Mouse (Mus musculus) intestine, embryonic 14.5 days (tissue): ENCODE data around the gene Mapk8ip1. TPM values are rescaled to one million over a fixed set of nuclear protein-coding genes. Genes with fewer than 3 reads are reported as not detected.

Experiments used
- ATAC-seq: fragments of 200-750 bp; cut with Nextera tagmentation; replicated peaks from 2 replicates; pipeline ENCODE4 v1.8.0; 2017; ENCODE audit warnings: low read depth, moderate number of reproducible peaks, moderate TSS enrichment, moderate library complexity; ENCODE audit not compliant: low FRiP score, low TSS enrichment
- DNase-seq: peaks from one replicate; pipeline ENCODE4 v3.0.0-alpha.2; 2018; ENCODE audit warnings: low spot score
- H3K27ac ChIP-seq: fragments of 300-500 bp; sonication (generic); 2 replicates; pipeline ENCODE4 v1.5.1; 2014; ENCODE audit warnings: low read depth, mild to moderate bottlenecking, control low read depth
- H3K27me3 ChIP-seq: fragments of 300-500 bp; sonication (generic); replicated peaks from 2 replicates; pipeline ENCODE4 v1.6.1; 2014; ENCODE audit warnings: low read length, control low read depth; ENCODE audit not compliant: control insufficient read depth, insufficient read depth
- H3K36me3 ChIP-seq: fragments of 300-500 bp; sonication (generic); 2 replicates; pipeline ENCODE4 v1.6.1; 2014; ENCODE audit warnings: low read length, control low read depth; ENCODE audit not compliant: control insufficient read depth, insufficient read depth
- H3K4me1 ChIP-seq: fragments of 300-500 bp; sonication (generic); replicated peaks from 2 replicates; pipeline ENCODE4 v1.6.1; 2014; ENCODE audit warnings: low read length, control low read depth, mixed read lengths; ENCODE audit not compliant: control insufficient read depth, insufficient read depth
- H3K4me2 ChIP-seq: fragments of 300-500 bp; sonication (generic); 2 replicates; pipeline ENCODE4 v1.6.1; 2014; ENCODE audit warnings: low read length
- H3K4me3 ChIP-seq: fragments of 300-500 bp; sonication (generic); 2 replicates; pipeline ENCODE4 v1.5.1; 2014; ENCODE audit warnings: low read depth, low read length, control low read depth, mixed read lengths
- H3K9ac ChIP-seq: fragments of 300-500 bp; sonication (generic); 2 replicates; pipeline ENCODE4 v1.6.1; 2014; ENCODE audit warnings: mild to moderate bottlenecking, low read length
- H3K9me3 ChIP-seq: fragments of 300-500 bp; sonication (generic); 2 replicates; pipeline ENCODE4 v1.6.1; 2016; ENCODE audit warnings: low read length, control low read depth; ENCODE audit not compliant: control insufficient read depth
- WGBS: fragments of 180-500 bp; shearing (Covaris S2); extraction: QIAGEN DNeasy Blood & Tissue Kit; methylation state at CpG from one replicate; pipeline ENCODE4 v1.1.7; 2014; 5-methylcytosine and 5-hydroxymethylcytosine counted together
- polyA plus RNA-seq: library from polyadenylated mRNA; unstranded; fragments of >200 nt; fragmentation: Nextera tagmentation; extraction: Ambion mirVana; gene quantifications from 2 replicates; pipeline ENCODE4 v1.2.1, GENCODE M21; 2014

Mapk8ip1 gene
- polyA plus RNA-seq, 1 experiment from 2014 or later: 11.8 TPM

GRCm38 (mm10) chr2:92438567-92438966 lies 37.5 kb upstream of the Mapk8ip1 start:
- Histone ChIP-seq H3K36me3 (no peaks in the 10 kb centered on the region), H3K27ac (no peak overlapping the region), H3K27me3 (no peaks in the 10 kb centered on the region; the same call in 1 of the 2 replicates), H3K9ac (no peak overlapping the region), H3K4me2 (no peak overlapping the region), H3K9me3 (no peaks in the 10 kb centered on the region), H3K4me3 (no peak overlapping the region), H3K4me1 (peaks cover 3% of the 10 kb centered on the region; the same call in 1 of the 2 replicates)
- DNase-seq (no peak), ATAC-seq (no peak)
- WGBS: 66% methylated on average over 3 of the region's 3 CpGs

GRCm38 (mm10) chr2:92437875-92438274 lies 36.8 kb upstream of the Mapk8ip1 start:
- DNase-seq (peak; percentile 91), ATAC-seq (no peak)
- WGBS: under 1% methylated on average over 5 of the region's 5 CpGs
- no peak overlapping the region for H3K9ac ChIP-seq
- H3K27ac ChIP-seq: no peak overlapping the region
- H3K9me3 ChIP-seq: no peaks in the 10 kb centered on the region
- peaks cover 6% of the 10 kb centered on the region for H3K4me1 ChIP-seq
- no peaks in the 10 kb centered on the region for H3K36me3 ChIP-seq
- no peaks in the 10 kb centered on the region; the same call in 1 of the 2 replicates for H3K27me3 ChIP-seq
- no peak overlapping the region for H3K4me3 ChIP-seq
- H3K4me2 ChIP-seq: 0 out of 2 replicates have a peak overlapping the region, but pooled peaks have one; percentile 13

- no peaks in the 10 kb centered on the region for H3K36me3 ChIP-seq
- H3K27ac ChIP-seq: no peak overlapping the region
- H3K9me3 ChIP-seq: no peaks in the 10 kb centered on the region
- no peak overlapping the region for H3K4me2 ChIP-seq
- WGBS: 78% methylated on average over 4 of the region's 4 CpGs
- DNase-seq (no peak), ATAC-seq (no peak)
- H3K4me1 ChIP-seq: peaks cover 11% of the 10 kb centered on the region
- H3K27me3 ChIP-seq: no peaks in the 10 kb centered on the region; the same call in 1 of the 2 replicates
- no peak overlapping the region for H3K4me3 ChIP-seq
- no peak overlapping the region for H3K9ac ChIP-seq
Measured at GRCm38 (mm10) chr2:92437366-92437765, 36.3 kb upstream of the Mapk8ip1 start.

DNA sequence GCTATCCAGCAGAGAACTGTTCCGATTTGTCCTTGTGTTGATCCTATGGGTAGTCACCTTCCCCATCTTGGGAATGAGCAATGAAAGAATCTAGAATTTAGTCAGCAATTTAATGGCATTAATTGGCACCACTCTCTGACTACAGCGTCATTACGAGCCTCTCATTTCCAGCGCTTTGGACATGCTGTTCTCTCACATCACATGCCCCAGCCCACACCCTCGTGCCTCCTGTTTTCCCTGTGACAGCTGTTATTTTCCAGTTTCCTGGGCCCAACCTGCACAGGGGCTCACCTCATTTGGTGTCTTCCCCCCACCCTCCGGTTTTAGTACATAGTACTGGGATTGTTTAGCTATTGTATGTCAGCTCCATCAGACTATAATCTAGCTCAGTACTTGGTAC lies 34.0 kb upstream of the Mapk8ip1 start:
- H3K9me3 ChIP-seq: no peaks in the 10 kb centered on the region
- H3K4me1 ChIP-seq: peaks cover 34% of the 10 kb centered on the region
- H3K36me3 ChIP-seq: no peaks in the 10 kb centered on the region
- WGBS: 55% methylated on average over 6 of the region's 6 CpGs
- H3K27ac ChIP-seq: no peak overlapping the region
- H3K4me3 ChIP-seq: no peak overlapping the region
- 0 out of 2 replicates have a peak overlapping the region, but pooled peaks have one; percentile 90 for H3K4me2 ChIP-seq
- DNase-seq (no peak), ATAC-seq (no peak)
- no peaks in the 10 kb centered on the region; the same call in 1 of the 2 replicates for H3K27me3 ChIP-seq
- peak overlapping the region; percentile 46; the same call in 1 of the 2 replicates for H3K9ac ChIP-seq

DNA sequence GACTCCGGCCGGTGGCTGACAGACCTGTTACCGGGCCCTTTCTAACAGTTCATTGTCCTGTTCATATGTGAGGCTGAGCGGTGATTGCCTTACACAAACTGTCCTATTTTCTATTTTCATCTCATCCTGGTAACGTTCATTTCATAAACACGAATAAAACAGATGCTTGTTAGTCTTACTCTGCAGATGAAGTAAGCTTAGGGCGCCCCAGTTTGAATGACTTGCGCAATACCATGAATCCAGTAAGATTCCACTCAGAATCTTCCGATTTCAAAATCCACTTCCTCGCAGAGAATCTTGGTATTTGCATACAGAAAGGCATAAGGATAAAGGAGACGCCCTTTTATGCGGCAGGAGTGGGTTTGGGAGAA lies 33.3 kb upstream of the Mapk8ip1 start:
- 8% methylated on average over 12 of the region's 12 CpGs for WGBS
- Histone ChIP-seq H3K9ac (peak overlapping the region; percentile 46), H3K36me3 (no peaks in the 10 kb centered on the region), H3K4me3 (peak overlapping the region; percentile 94), H3K27me3 (no peaks in the 10 kb centered on the region; the same call in 1 of the 2 replicates), H3K27ac (no peak overlapping the region), H3K4me1 (peaks cover 36% of the 10 kb centered on the region), H3K9me3 (no peaks in the 10 kb centered on the region), H3K4me2 (peak overlapping the region; percentile 90)
- ATAC-seq (no peak), DNase-seq (no peak)

DNA sequence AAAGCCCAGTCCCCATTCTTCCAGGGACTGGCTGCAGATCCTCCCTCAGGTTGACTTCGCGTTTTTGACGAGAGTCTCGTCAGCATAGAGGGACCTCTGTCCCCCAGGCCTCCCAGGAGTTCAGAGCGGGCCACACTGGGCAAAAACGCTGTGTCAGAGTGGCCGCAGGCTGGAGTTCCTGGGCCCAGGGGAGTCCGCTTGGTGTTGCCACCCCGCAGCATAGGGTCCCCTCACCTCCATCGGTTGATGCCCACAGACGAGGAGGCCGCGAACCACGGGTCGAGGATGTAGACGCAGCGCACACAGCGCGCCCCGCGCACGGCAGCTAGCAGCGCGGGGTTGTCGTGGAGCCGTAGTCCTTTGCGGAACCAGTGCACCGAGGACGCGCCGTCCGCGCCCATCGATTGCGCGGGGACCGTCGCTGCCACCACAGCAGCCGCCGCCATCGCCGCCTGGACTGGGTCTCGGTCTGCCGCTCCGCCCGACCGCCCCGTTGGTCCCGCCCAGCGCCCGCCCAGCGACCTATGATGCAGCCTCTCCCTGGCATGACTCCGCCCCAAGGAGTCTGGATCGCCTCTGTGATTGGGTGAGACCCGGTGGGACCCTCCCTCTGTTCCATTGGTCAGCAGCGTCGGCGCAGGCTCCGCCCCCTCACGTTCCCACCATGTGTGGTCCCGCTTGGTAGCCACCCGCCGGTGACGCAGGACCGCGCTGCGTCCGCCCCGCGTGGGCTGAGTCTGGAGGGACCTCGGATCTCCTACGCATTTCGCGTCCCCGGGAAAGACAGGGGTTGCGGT lies 32.7 kb upstream of the Mapk8ip1 start, which contains the start of gene Cry2:
TSS of gene Cry2 (minus strand) at position 466 of the 797 bp plus-strand sequence.
- peak within 1 kb of the TSS; percentile 94 for H3K4me3 ChIP-seq
- no peaks in the 10 kb centered on the region; the same call in 1 of the 2 replicates for H3K27me3 ChIP-seq
- peaks cover 36% of the 10 kb centered on the region for H3K4me1 ChIP-seq
- no peaks in the 10 kb centered on the region for H3K9me3 ChIP-seq
- under 1% methylated on average over 73 of the region's 76 CpGs for WGBS
- H3K9ac ChIP-seq: peak within 1 kb of the TSS; percentile 81
- no peak within 1 kb of the TSS; the same call in 1 of the 2 replicates for H3K27ac ChIP-seq
- ATAC-seq (peak; percentile 98), DNase-seq (peak; percentile 99)
- peak within 1 kb of the TSS; percentile 90 for H3K4me2 ChIP-seq
- no peaks in the 10 kb centered on the region for H3K36me3 ChIP-seq

DNA sequence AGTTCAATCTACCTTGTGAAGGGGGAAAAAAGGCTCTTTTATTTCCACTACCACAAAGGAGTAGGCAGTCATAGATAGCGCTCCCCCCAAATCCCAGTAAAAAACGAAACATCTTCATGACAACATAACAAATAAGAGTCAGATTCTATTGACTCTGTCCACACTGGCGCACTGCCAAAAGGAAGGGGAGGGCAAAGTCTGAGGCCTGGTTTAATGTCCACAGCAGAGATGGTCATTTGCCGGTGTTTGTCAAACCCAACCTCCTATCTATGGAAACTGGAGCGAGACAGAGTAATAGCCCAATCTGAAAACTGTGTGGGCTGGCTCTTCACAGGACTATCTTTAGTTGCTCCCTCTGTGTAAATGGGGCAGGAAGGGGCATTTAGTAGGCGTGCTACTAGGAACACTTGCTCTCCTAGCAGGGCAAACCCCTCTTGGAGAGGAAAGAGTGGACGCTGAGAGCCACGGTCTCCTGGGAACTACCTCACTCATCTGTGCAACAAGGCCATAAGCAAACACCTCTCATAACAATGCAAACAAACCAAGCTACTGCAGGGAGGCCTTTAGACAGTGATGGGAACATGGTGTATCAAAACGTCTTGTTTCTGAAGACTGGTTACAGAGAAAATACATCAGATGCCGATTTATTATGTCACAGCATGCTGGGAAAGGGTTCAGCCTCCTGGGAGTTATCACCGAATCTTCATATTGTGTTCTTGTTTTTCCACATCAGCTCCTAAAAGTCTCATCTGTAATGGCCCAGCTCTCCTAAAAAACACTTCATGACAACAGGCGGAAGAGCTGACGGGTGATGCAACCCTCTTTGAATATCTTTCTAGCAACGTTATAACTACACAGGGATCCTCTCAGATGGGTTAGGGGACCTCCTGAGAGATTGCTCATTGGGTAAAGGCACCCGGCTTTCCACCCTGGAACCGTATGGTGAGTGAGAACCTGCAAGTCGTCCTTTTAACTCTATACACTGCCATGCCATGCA lies 31.5 kb upstream of the Mapk8ip1 start:
- Histone ChIP-seq H3K36me3 (no peaks in the 10 kb centered on the region), H3K4me2 (peak overlapping the region; percentile 90), H3K4me1 (peaks cover 46% of the 10 kb centered on the region), H3K4me3 (peak overlapping the region; percentile 94), H3K9ac (peak overlapping the region; percentile 81), H3K9me3 (no peaks in the 10 kb centered on the region), H3K27ac (no peak overlapping the region), H3K27me3 (no peaks in the 10 kb centered on the region; the same call in 1 of the 2 replicates)
- ATAC-seq (no peak), DNase-seq (no peak)
- 45% methylated on average over 17 of the region's 17 CpGs for WGBS

DNA sequence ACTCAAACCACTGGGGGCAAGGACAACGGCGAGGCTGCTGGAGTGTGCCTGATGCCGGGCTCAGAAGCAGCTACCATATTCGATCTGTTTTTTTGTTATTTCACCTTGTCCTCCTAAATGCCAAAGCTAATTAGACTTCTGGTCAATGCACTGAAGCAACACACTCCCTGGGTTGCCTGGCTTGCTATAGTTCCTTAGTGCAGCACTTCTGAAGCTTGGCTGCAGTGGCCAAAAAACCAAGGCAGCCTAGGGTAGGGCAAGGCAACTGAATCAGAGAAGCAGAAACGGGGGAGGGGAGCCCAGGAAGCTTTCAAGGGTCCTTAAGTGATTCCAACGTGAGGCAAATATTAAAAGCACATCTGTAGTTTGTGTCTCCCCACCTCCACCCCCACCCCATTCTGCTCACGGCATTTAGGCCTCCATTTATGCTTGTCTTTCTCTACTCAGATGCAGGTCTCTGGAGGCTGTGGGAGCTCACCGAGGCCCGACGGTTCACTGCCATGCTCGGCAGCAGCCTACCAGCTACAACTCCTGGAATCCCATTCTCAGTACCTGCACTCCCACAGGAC lies 30.6 kb upstream of the Mapk8ip1 start:
- Histone ChIP-seq H3K4me1 (peaks cover 49% of the 10 kb centered on the region), H3K36me3 (no peaks in the 10 kb centered on the region), H3K9me3 (no peaks in the 10 kb centered on the region), H3K4me2 (peak overlapping the region; percentile 90), H3K9ac (peak overlapping the region; percentile 17; the same call in 1 of the 2 replicates), H3K27me3 (no peaks in the 10 kb centered on the region; the same call in 1 of the 2 replicates), H3K4me3 (0 out of 2 replicates have a peak overlapping the region, but pooled peaks have one; percentile 6), H3K27ac (no peak overlapping the region)
- ATAC-seq (no peak), DNase-seq (no peak)
- 40% methylated on average over 11 of the region's 11 CpGs for WGBS
